Mouse (Mus musculus) myocyte (in vitro differentiated cells): ENCODE results near the gene Ism2.

Experiments used
- CEBPB ChIP-seq: IDR thresholded peaks from 2 replicates; pipeline ENCODE4 v1.6.1; 2011; ENCODE audit warnings: mild to moderate bottlenecking, moderate library complexity; ENCODE audit not compliant: poor library complexity, insufficient read depth, severe bottlenecking
- E2F4 ChIP-seq: IDR thresholded peaks from one replicate; pipeline ENCODE4 v1.6.1; 2011; ENCODE audit warnings: mild to moderate bottlenecking, control low read depth, moderate library complexity; ENCODE audit not compliant: insufficient read depth
- MAX ChIP-seq: IDR thresholded peaks from one replicate; pipeline ENCODE4 v1.6.1; 2011; ENCODE audit warnings: low read depth, mild to moderate bottlenecking, control low read depth
- MYOD1 ChIP-seq, 3 experiments: IDR thresholded peaks; one replicate each; pipeline ENCODE4 v1.6.1; 2011; ENCODE audit warnings: control low read depth in 2 of 3, low read depth in 2 of 3, mild to moderate bottlenecking in 2 of 3, moderate library complexity in 1 of 3; ENCODE audit not compliant: insufficient read length in 2 of 3, control insufficient read depth in 1 of 3
- MYOG ChIP-seq, 3 experiments: IDR thresholded peaks; one replicate each; pipeline ENCODE4 v1.6.1; 2011; ENCODE audit warnings: control low read depth in 2 of 3, low read depth in 2 of 3, mild to moderate bottlenecking in 2 of 3; ENCODE audit not compliant: insufficient read length in 2 of 3, control insufficient read depth in 1 of 3, insufficient read depth in 1 of 3
- POLR2A ChIP-seq: IDR thresholded peaks from one replicate; pipeline ENCODE4 v1.6.1; 2011; ENCODE audit warnings: low read depth, mild to moderate bottlenecking, control low read depth, moderate library complexity; ENCODE audit not compliant: insufficient read length
- POLR2AphosphoS2 ChIP-seq: IDR thresholded peaks from one replicate; pipeline ENCODE4 v1.6.1; 2011; ENCODE audit warnings: low read depth, control low read depth; ENCODE audit not compliant: insufficient read length
- REST ChIP-seq: IDR thresholded peaks from one replicate; pipeline ENCODE4 v1.6.1; 2011; ENCODE audit warnings: mild to moderate bottlenecking, control low read depth, moderate library complexity; ENCODE audit not compliant: insufficient read depth, insufficient read length
- SRF ChIP-seq: IDR thresholded peaks from one replicate; pipeline ENCODE4 v1.6.1; 2011; ENCODE audit warnings: low read depth; ENCODE audit not compliant: control insufficient read depth, insufficient read length
- TCF12 ChIP-seq: IDR thresholded peaks from one replicate; pipeline ENCODE4 v1.6.1; 2011; ENCODE audit warnings: mild to moderate bottlenecking, control low read depth; ENCODE audit not compliant: poor library complexity, insufficient read depth, severe bottlenecking
- TCF3 ChIP-seq: IDR thresholded peaks from one replicate; pipeline ENCODE4 v1.6.1; 2011; ENCODE audit warnings: low read depth, control low read depth; ENCODE audit not compliant: insufficient read length
- USF1 ChIP-seq: IDR thresholded peaks from one replicate; pipeline ENCODE4 v1.6.1; 2011; ENCODE audit warnings: low read depth, mild to moderate bottlenecking, control low read depth, moderate library complexity

GRCm38 (mm10) chr12:87256629-87257028, 42.9 kb downstream of the Ism2 start:
- TF ChIP-seq POLR2A = no peak
- no peak for TF ChIP-seq MAX
- TF ChIP-seq USF1 = no peak
- no peak for TF ChIP-seq E2F4
- TF ChIP-seq MYOG (IDR thresholded peaks at IDR 0.05; ENCODE audit: control insufficient read depth in 1 of 3, insufficient read depth in 1 of 3, insufficient read length in 2 of 3, low read depth in 2 of 3) = no peak
- TF ChIP-seq SRF = no peak
- TF ChIP-seq TCF12 = no peak
- TF ChIP-seq REST = no peak
- no peak for TF ChIP-seq MYOD1 (IDR thresholded peaks at IDR 0.05; ENCODE audit: control insufficient read depth in 1 of 3, insufficient read length in 2 of 3, low read depth in 2 of 3)
- TF ChIP-seq POLR2AphosphoS2 = no peak
- no peak for TF ChIP-seq CEBPB
- no peak for TF ChIP-seq TCF3
